Mouse (Mus musculus) cerebellum, adult 9-11 months (tissue): ENCODE results near the gene Vmn1r6.
"Not testable (repeated sequence)": the region's sequence is repeated elsewhere in the genome, so short reads cannot be mapped to it uniquely, and the experiment has no call there.

Experiments
- DNase-seq: peaks from one replicate; pipeline ENCODE4 v3.0.0; 2022

Vmn1r6 gene

DNA sequence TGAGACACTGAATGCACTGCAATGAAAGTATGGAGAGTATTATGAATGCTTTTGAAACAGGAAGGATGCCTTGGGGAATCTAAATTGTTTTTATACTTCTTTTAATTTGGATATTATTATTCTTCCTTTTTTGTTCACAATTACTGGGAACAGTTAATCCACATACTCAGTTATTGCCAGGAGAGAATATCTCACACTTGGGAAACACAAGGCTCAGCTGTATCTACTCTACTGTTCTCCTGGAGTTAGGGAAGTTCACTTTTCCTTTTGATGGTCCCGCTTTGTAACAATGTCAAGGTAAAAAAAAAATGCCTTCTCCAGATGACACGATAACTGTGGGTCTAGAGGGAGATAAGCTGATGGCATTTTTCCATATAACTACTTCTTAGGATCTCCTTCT lies at the start of gene Vmn1r6:
Gene Vmn1r6 (plus strand): TSS at position 301 of the 400 bp plus-strand sequence.
- no peak for DNase-seq

DNA sequence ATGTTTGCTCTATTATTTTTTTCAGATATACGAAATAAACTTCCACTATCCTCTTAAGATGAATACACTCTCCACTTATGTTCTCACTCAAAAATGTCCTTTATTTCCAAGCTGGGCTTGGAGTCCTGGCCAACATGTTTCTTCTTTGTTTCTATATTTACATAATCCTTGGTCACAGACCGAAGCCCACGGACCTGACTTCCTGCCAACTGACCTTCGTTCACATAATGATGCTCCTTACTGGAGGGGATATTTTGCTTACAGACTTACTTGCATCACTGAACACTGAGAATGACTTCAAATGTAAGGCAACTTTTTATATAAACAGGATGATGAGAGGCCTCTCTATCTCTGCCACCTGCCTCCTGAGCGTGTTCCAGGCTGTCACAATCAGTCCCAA lies 40.6 kb upstream of the Vmn1r6 start:
- DNase-seq, result no peak

DNA sequence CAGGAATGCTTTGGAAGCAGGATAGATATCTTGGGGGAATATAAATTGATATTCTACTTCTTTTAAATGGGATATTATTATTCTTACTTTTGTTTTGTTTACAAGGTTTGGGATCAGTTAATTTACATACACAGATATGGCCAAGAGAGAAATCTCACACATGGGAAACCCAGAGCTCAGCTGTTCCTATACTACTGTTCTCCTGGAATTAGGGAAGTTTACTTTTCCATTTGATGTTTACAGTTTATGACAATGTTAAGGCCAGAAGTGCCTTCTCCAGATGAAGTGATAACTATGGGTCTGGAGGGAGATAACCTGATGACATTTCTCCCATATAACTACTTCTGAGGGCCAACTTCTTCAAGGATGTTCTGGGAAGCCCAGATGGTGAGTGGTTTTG lies 27.1 kb upstream of the Vmn1r6 start, which contains the start of gene Vmn1r5:
Gene Vmn1r5 (plus strand): TSS at position 301 of the 400 bp plus-strand sequence.
- DNase-seq, result no peak

DNA sequence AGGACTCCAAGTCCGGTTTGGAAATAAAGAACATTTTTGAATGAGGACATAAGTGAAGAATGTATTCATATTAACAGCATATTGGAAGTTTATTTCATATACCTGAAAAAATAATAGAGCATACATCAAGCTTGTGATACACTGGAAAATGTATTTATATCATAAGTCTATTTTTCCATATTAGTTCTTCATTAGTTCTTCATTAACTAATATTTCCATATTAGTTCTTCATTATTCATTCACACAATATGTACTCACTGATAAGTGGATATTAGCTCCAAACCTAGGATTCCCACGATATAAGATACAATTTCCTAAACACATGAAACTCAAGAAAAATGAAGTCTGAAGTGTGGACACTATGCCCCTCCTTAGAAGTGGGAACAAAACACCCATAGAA lies 28.2 kb downstream of the Vmn1r6 start, which contains the start of gene Vmn1r7:
Gene Vmn1r7 (minus strand): TSS at position 101 of the 400 bp plus-strand sequence.
- DNase-seq, result not testable (repeated sequence)

DNA sequence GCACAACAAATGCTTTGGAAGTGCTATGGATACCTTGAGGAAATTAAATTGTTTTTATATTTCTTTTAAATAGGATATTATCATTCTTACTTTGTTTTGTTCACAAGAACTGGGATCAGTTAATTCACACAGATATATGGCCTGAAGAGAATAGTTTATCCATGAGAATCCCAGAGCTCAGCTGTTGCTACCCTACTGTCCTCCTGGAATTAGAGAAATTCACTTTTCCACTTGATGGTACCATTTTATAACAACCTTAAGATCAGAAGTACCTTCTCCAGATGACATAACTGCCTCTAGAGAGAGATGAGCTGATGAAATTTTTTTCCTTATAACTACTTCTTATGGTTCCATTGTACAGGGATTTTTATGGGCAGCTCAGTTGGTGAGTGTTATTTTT lies 34.9 kb downstream of the Vmn1r6 start, which contains the start of gene Vmn1r8:
Gene Vmn1r8 (plus strand): TSS at position 301 of the 400 bp plus-strand sequence.
- no peak for DNase-seq

DNA sequence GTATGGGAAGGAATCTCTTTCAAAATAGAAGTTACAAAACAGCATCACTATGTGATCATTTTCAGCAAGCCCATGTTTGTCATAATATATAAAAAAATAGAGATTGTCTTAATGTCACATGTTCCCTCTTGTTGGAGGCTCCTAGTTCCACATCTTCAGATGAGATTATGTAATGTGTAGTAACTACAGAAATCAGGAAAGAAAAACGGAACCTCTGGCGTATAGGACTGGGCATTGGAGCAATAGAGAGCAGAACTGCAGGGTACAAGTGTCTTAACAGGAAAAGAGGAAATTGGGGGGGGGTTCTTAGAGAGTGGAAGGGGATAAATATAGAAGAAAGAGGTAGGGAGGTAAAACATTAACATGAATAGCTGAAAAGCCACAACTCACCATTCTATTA lies 37.6 kb downstream of the Vmn1r6 start:
- DNase-seq, result no peak
